Mouse (Mus musculus): ENCODE measurements at regions not wholly inside any gene's neighbourhood (a gene's known extent, or its start where the extent isn't known, plus 50 kb on each side); places are given as distances from the start of the nearest gene placed in this dataset.
"Not testable (repeated sequence)": the region's sequence is repeated elsewhere in the genome, so short reads cannot be mapped to it uniquely, and the experiment has no call there.

- no peaks in the 10 kb centered on the region for H3K9me3 ChIP-seq
- no peaks in the 10 kb centered on the region for H3K36me3 ChIP-seq
- H3K27ac ChIP-seq, result no peak overlapping the region
- no peak for DNase-seq (ENCODE audit: low spot score)
- no peak overlapping the region for H3K4me3 ChIP-seq
- H3K4me1 ChIP-seq, result no peaks in the 10 kb centered on the region
- 70% methylated on average over 3 of the region's 3 CpGs for WGBS
- H3K27me3 ChIP-seq (ENCODE audit: insufficient read depth, poor library complexity, severe bottlenecking), result no peaks in the 10 kb centered on the region
Measured at GRCm38 (mm10) chr6:102005627-102006026, 567.3 kb downstream of the Cntn3 start.

- Histone ChIP-seq H3K4me1 (no peaks in the 10 kb centered on the region), H3K27me3 (ENCODE audit: insufficient read depth, poor library complexity, severe bottlenecking) (no peaks in the 10 kb centered on the region), H3K36me3 (no peaks in the 10 kb centered on the region), H3K4me3 (no peak overlapping the region), H3K27ac (no peak overlapping the region), H3K9me3 (no peaks in the 10 kb centered on the region)
- DNase-seq (ENCODE audit: low spot score), result no peak
- 61% methylated on average over 2 of the region's 2 CpGs for WGBS
Measured at GRCm38 (mm10) chr6:101998181-101998580, 574.7 kb downstream of the Cntn3 start.

GRCm38 (mm10) chr6:101997629-101998028 is 575.3 kb downstream of the Cntn3 start:
- Histone ChIP-seq H3K36me3 (no peaks in the 10 kb centered on the region), H3K9me3 (no peaks in the 10 kb centered on the region), H3K27ac (peak overlapping the region; percentile 52; the same call in 1 of the 2 replicates), H3K4me1 (no peaks in the 10 kb centered on the region), H3K4me3 (no peak overlapping the region), H3K27me3 (ENCODE audit: insufficient read depth, poor library complexity, severe bottlenecking) (no peaks in the 10 kb centered on the region)
- 34% methylated on average over 5 of the region's 5 CpGs for WGBS
- DNase-seq (ENCODE audit: low spot score), result no peak

- Histone ChIP-seq H3K27me3 (ENCODE audit: insufficient read depth, poor library complexity, severe bottlenecking) (no peaks in the 10 kb centered on the region), H3K4me1 (no peaks in the 10 kb centered on the region), H3K4me3 (no peak overlapping the region), H3K36me3 (no peaks in the 10 kb centered on the region), H3K27ac (no peak overlapping the region), H3K9me3 (no peaks in the 10 kb centered on the region)
- WGBS, result 87% methylated on average over 2 of the region's 2 CpGs
- DNase-seq (ENCODE audit: low spot score), result no peak
Measured at GRCm38 (mm10) chr6:101992815-101993214, 580.1 kb downstream of the Cntn3 start.

GRCm38 (mm10) chr6:101981656-101982055 is 591.2 kb downstream of the Cntn3 start:
- no peak overlapping the region for H3K27ac ChIP-seq
- H3K27me3 ChIP-seq (ENCODE audit: insufficient read depth, poor library complexity, severe bottlenecking), result no peaks in the 10 kb centered on the region
- H3K4me3 ChIP-seq, result no peak overlapping the region
- no peaks in the 10 kb centered on the region for H3K36me3 ChIP-seq
- H3K9me3 ChIP-seq, result no peaks in the 10 kb centered on the region
- no peaks in the 10 kb centered on the region for H3K4me1 ChIP-seq
- DNase-seq (ENCODE audit: low spot score), result no peak
- 59% methylated on average over 1 of the region's 1 CpGs for WGBS

GRCm38 (mm10) chr6:101979213-101979612 is 593.7 kb downstream of the Cntn3 start:
- DNase-seq (ENCODE audit: low spot score), result no peak
- Histone ChIP-seq H3K27ac (no peak overlapping the region), H3K4me1 (no peaks in the 10 kb centered on the region), H3K4me3 (no peak overlapping the region), H3K36me3 (no peaks in the 10 kb centered on the region), H3K27me3 (ENCODE audit: insufficient read depth, poor library complexity, severe bottlenecking) (no peaks in the 10 kb centered on the region), H3K9me3 (no peaks in the 10 kb centered on the region)
- WGBS, result 88% methylated on average over 2 of the region's 2 CpGs

- WGBS, result 91% methylated on average over 2 of the region's 2 CpGs
- Histone ChIP-seq H3K27me3 (ENCODE audit: insufficient read depth, poor library complexity, severe bottlenecking) (no peaks in the 10 kb centered on the region), H3K36me3 (no peaks in the 10 kb centered on the region), H3K27ac (no peak overlapping the region), H3K4me1 (no peaks in the 10 kb centered on the region), H3K9me3 (no peaks in the 10 kb centered on the region), H3K4me3 (no peak overlapping the region)
- DNase-seq (ENCODE audit: low spot score), result no peak
Measured at GRCm38 (mm10) chr6:101964941-101965340, 587.2 kb upstream of the Pdzrn3 start.

GRCm38 (mm10) chr6:101961476-101961875 is 583.8 kb upstream of the Pdzrn3 start:
- WGBS, result 78% methylated on average over 3 of the region's 3 CpGs
- H3K4me1 ChIP-seq; H3K4me3 ChIP-seq; DNase-seq (ENCODE audit: low spot score); H3K27me3 ChIP-seq (ENCODE audit: insufficient read depth, poor library complexity, severe bottlenecking); H3K36me3 ChIP-seq; H3K9me3 ChIP-seq; H3K27ac ChIP-seq: not testable (repeated sequence)

GRCm38 (mm10) chr6:101949681-101950080 is 572.0 kb upstream of the Pdzrn3 start:
- no peak for DNase-seq (ENCODE audit: low spot score)
- no peak overlapping the region for H3K27ac ChIP-seq
- WGBS, result 71% methylated on average over 3 of the region's 3 CpGs
- H3K27me3 ChIP-seq (ENCODE audit: insufficient read depth, poor library complexity, severe bottlenecking), result no peaks in the 10 kb centered on the region
- H3K4me3 ChIP-seq, result no peak overlapping the region
- H3K36me3 ChIP-seq, result no peaks in the 10 kb centered on the region
- H3K4me1 ChIP-seq, result no peaks in the 10 kb centered on the region
- H3K9me3 ChIP-seq, result no peaks in the 10 kb centered on the region

GRCm38 (mm10) chr6:101948950-101949349 is 571.3 kb upstream of the Pdzrn3 start:
- DNase-seq (ENCODE audit: low spot score), result no peak
- H3K9me3 ChIP-seq, result no peaks in the 10 kb centered on the region
- H3K4me1 ChIP-seq, result no peaks in the 10 kb centered on the region
- H3K27me3 ChIP-seq (ENCODE audit: insufficient read depth, poor library complexity, severe bottlenecking), result no peaks in the 10 kb centered on the region
- H3K36me3 ChIP-seq, result no peaks in the 10 kb centered on the region
- no peak overlapping the region for H3K4me3 ChIP-seq
- 89% methylated on average over 2 of the region's 2 CpGs for WGBS
- H3K27ac ChIP-seq, result no peak overlapping the region

GRCm38 (mm10) chr6:101940266-101940866 is 562.7 kb upstream of the Pdzrn3 start:
- WGBS, result 77% methylated on average over 3 of the region's 3 CpGs
- no peak overlapping the region for H3K27ac ChIP-seq

GRCm38 (mm10) chr6:101938393-101938985 is 560.8 kb upstream of the Pdzrn3 start:
- WGBS, result 89% methylated on average over 4 of the region's 4 CpGs
- Histone ChIP-seq H3K4me1 (no peaks in the 10 kb centered on the region), H3K27me3 (ENCODE audit: insufficient read depth, poor library complexity, severe bottlenecking) (no peaks in the 10 kb centered on the region), H3K27ac (no peak overlapping the region), H3K4me3 (no peak overlapping the region), H3K9me3 (no peaks in the 10 kb centered on the region), H3K36me3 (no peaks in the 10 kb centered on the region)
- DNase-seq (ENCODE audit: low spot score), result no peak

More at GRCm38 (mm10) chr6:101940266-101940866, 562.7 kb upstream of the Pdzrn3 start:
- no peaks in the 10 kb centered on the region for H3K36me3 ChIP-seq
- H3K9me3 ChIP-seq, result no peaks in the 10 kb centered on the region
- H3K4me3 ChIP-seq, result no peak overlapping the region
- H3K4me1 ChIP-seq, result no peaks in the 10 kb centered on the region
- no peaks in the 10 kb centered on the region for H3K27me3 ChIP-seq (ENCODE audit: insufficient read depth, poor library complexity, severe bottlenecking)
- no peak for DNase-seq (ENCODE audit: low spot score)

GRCm38 (mm10) chr6:101937467-101938392 is 560.0 kb upstream of the Pdzrn3 start:
- no peak for DNase-seq (ENCODE audit: low spot score)
- no peaks in the 10 kb centered on the region for H3K9me3 ChIP-seq
- no peaks in the 10 kb centered on the region for H3K27me3 ChIP-seq (ENCODE audit: insufficient read depth, poor library complexity, severe bottlenecking)
- H3K4me3 ChIP-seq, result no peak overlapping the region
- H3K27ac ChIP-seq, result no peak overlapping the region
- no peaks in the 10 kb centered on the region for H3K36me3 ChIP-seq
- 80% methylated on average over 12 of the region's 12 CpGs for WGBS
- H3K4me1 ChIP-seq, result no peaks in the 10 kb centered on the region
